Mouse (Mus musculus) myocyte (in vitro differentiated cells): ENCODE results near the gene Cog4. TPM values are rescaled to one million over a fixed set of nuclear protein-coding genes. Genes with fewer than 3 reads are reported as not detected.
A peak's percentile ranks its signal among the peaks of the same experiment; 100 is the strongest.

Source experiments
- H3K27me3 ChIP-seq: one replicate; pipeline ENCODE4 v1.6.1; 2011; ENCODE audit not compliant: control insufficient read depth, insufficient read depth, insufficient read length
- H3K36me3 ChIP-seq: one replicate; pipeline ENCODE4 v1.6.1; 2011; ENCODE audit not compliant: control insufficient read depth, insufficient read depth
- H3K4me2 ChIP-seq: one replicate; pipeline ENCODE4 v1.6.1; 2011; ENCODE audit warnings: low read depth, control low read depth
- H3K4me3 ChIP-seq: one replicate; pipeline ENCODE4 v1.5.1; 2011; ENCODE audit warnings: mild to moderate bottlenecking, control low read depth, moderate library complexity
- H3K79me2 ChIP-seq: one replicate; pipeline ENCODE4 v1.6.1; 2011; ENCODE audit not compliant: control insufficient read depth, insufficient read depth
- H3ac ChIP-seq: one replicate; pipeline ENCODE4 v1.6.1; 2011; ENCODE audit not compliant: control insufficient read depth, insufficient read length
- CEBPB ChIP-seq: IDR thresholded peaks from 2 replicates; pipeline ENCODE4 v1.6.1; 2011; ENCODE audit warnings: mild to moderate bottlenecking, moderate library complexity; ENCODE audit not compliant: poor library complexity, insufficient read depth, severe bottlenecking
- E2F4 ChIP-seq: IDR thresholded peaks from one replicate; pipeline ENCODE4 v1.6.1; 2011; ENCODE audit warnings: mild to moderate bottlenecking, control low read depth, moderate library complexity; ENCODE audit not compliant: insufficient read depth
- MAX ChIP-seq: IDR thresholded peaks from one replicate; pipeline ENCODE4 v1.6.1; 2011; ENCODE audit warnings: low read depth, mild to moderate bottlenecking, control low read depth
- MYOD1 ChIP-seq, 3 experiments: IDR thresholded peaks; one replicate each; pipeline ENCODE4 v1.6.1; 2011; ENCODE audit warnings: control low read depth in 2 of 3, low read depth in 2 of 3, mild to moderate bottlenecking in 2 of 3, moderate library complexity in 1 of 3; ENCODE audit not compliant: insufficient read length in 2 of 3, control insufficient read depth in 1 of 3
- MYOG ChIP-seq, 3 experiments: IDR thresholded peaks; one replicate each; pipeline ENCODE4 v1.6.1; 2011; ENCODE audit warnings: control low read depth in 2 of 3, low read depth in 2 of 3, mild to moderate bottlenecking in 2 of 3; ENCODE audit not compliant: insufficient read length in 2 of 3, control insufficient read depth in 1 of 3, insufficient read depth in 1 of 3
- POLR2A ChIP-seq: IDR thresholded peaks from one replicate; pipeline ENCODE4 v1.6.1; 2011; ENCODE audit warnings: low read depth, mild to moderate bottlenecking, control low read depth, moderate library complexity; ENCODE audit not compliant: insufficient read length
- POLR2AphosphoS2 ChIP-seq: IDR thresholded peaks from one replicate; pipeline ENCODE4 v1.6.1; 2011; ENCODE audit warnings: low read depth, control low read depth; ENCODE audit not compliant: insufficient read length
- REST ChIP-seq: IDR thresholded peaks from one replicate; pipeline ENCODE4 v1.6.1; 2011; ENCODE audit warnings: mild to moderate bottlenecking, control low read depth, moderate library complexity; ENCODE audit not compliant: insufficient read depth, insufficient read length
- SRF ChIP-seq: IDR thresholded peaks from one replicate; pipeline ENCODE4 v1.6.1; 2011; ENCODE audit warnings: low read depth; ENCODE audit not compliant: control insufficient read depth, insufficient read length
- TCF12 ChIP-seq: IDR thresholded peaks from one replicate; pipeline ENCODE4 v1.6.1; 2011; ENCODE audit warnings: mild to moderate bottlenecking, control low read depth; ENCODE audit not compliant: poor library complexity, insufficient read depth, severe bottlenecking
- TCF3 ChIP-seq: IDR thresholded peaks from one replicate; pipeline ENCODE4 v1.6.1; 2011; ENCODE audit warnings: low read depth, control low read depth; ENCODE audit not compliant: insufficient read length
- USF1 ChIP-seq: IDR thresholded peaks from one replicate; pipeline ENCODE4 v1.6.1; 2011; ENCODE audit warnings: low read depth, mild to moderate bottlenecking, control low read depth, moderate library complexity
- polyA plus RNA-seq: library from polyadenylated mRNA; unstranded; fragments of >200 nt; fragmentation: generic; extraction: Trizol; gene quantifications from one replicate; pipeline ENCODE4 v1.2.1, GENCODE M21; 2012; ENCODE audit warnings: missing spikeins

Gene Cog4
- polyA plus RNA-seq, 1 experiment = 71.6 TPM

DNA sequence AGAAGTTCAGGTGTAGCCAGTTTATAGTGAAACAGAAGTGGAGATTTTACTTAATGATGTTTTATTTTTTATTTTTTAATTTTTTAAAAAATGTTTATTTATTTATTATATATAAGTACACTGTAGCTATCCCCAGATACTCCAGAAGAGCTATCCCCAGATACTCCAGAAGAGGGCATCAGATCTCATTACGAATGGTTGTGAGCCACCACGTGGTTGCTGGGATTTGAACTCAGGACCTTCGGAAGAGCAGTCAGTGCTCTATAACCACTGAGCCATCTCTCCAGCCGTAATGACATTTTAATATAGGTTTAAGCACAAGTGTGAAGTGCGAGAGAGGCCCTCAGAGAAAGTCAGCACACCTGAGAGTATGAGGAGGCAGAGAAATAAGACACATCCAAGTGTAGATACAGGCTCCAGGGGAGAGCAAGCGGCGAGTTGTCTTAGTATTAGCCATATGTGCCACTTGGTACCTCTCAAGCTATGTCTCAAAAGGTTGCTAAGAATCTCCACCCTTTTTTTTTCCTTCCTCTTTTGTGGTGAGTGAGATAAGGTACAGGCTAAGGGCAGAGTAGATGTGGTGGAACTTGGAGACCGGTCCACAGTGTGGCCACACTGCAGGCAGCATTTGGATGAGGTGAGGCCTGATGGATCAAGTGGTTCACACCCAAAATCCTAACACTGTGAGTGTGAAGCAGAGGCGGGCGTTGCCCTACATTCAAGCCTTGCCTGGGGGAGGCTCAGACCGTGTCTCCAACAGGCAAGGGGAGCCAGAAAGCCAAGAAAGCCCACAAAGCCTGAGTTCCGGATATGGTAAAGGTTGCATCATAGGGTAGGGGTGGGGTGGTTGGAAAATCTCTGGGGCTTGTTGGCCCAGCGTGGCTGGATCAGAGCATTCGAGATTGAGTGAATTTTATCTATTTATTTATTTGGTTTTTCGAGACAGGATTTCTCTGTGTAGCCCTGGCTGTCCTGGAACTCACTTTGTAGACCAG lies 65.5 kb downstream of the Cog4 start:
- no peak overlapping the region for H3K4me3 ChIP-seq
- H3K79me2 ChIP-seq = no peaks in the 10 kb centered on the region
- no peak overlapping the region for H3K4me2 ChIP-seq
- TF ChIP-seq REST = no peak
- TF ChIP-seq USF1 = peak; percentile 19
- H3K36me3 ChIP-seq = no peaks in the 10 kb centered on the region
- no peaks in the 10 kb centered on the region for H3K27me3 ChIP-seq
- no peak overlapping the region for H3ac ChIP-seq

DNA sequence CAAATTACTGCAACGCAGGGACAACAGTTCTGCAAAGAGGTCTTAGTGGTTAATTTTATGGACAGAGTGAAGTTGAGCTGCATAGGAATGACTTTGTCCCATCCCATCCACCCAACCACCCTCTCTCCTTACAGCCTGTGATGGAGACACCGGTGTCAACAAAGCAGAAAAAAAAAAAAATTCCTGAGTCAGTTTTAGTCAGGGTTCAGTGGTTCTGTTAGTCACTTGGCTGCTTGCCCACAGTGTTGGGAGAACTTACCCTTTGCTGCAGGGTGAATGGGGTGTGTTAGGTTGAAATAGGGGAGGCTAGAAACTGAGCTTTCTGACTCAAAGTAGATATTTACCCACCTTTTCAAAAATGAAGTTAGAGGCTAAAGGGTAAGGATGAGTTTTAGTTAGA lies 71.0 kb downstream of the Cog4 start:
- H3K36me3 ChIP-seq = no peaks in the 10 kb centered on the region
- H3K27me3 ChIP-seq = no peaks in the 10 kb centered on the region
- H3ac ChIP-seq = no peak overlapping the region
- TF ChIP-seq TCF12 = no peak
- no peak for TF ChIP-seq MYOG (IDR thresholded peaks at IDR 0.05; ENCODE audit: control insufficient read depth in 1 of 3, insufficient read depth in 1 of 3, insufficient read length in 2 of 3, low read depth in 2 of 3)
- TF ChIP-seq TCF3 = no peak
- H3K4me2 ChIP-seq = peak overlapping the region; percentile 25
- no peak overlapping the region for H3K4me3 ChIP-seq
- peaks cover 15% of the 10 kb centered on the region for H3K79me2 ChIP-seq

DNA sequence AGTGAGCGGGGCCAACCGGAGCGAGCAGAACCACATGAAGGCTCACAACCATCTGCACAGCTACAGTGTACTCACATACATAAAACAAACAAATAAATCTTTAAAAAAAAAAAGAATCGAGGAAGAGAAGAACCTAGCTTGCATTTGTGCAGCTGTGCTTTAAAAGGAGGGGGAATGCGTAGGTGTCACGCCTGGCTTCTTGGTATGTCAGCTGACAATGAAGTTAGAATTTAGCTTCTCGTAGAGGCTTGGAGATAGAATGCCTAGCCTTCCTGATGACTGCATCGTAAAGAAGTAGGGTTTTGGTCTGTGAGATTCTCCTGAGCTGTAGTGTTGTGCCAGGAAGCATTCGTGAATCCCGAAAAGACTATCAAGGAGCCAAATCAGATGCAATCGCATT lies 71.6 kb downstream of the Cog4 start:
- Histone ChIP-seq H3K27me3 (no peaks in the 10 kb centered on the region), H3K36me3 (no peaks in the 10 kb centered on the region), H3K79me2 (peaks cover 21% of the 10 kb centered on the region), H3ac (no peak overlapping the region), H3K4me2 (no peak overlapping the region), H3K4me3 (no peak overlapping the region)
- TF ChIP-seq SRF = no peak
- no peak for TF ChIP-seq USF1
- TF ChIP-seq MAX = no peak
- TF ChIP-seq MYOG (IDR thresholded peaks at IDR 0.05; ENCODE audit: control insufficient read depth in 1 of 3, insufficient read depth in 1 of 3, insufficient read length in 2 of 3, low read depth in 2 of 3) = no peak
- TF ChIP-seq E2F4 = no peak
- no peak for TF ChIP-seq MYOD1 (IDR thresholded peaks at IDR 0.05; ENCODE audit: control insufficient read depth in 1 of 3, insufficient read length in 2 of 3, low read depth in 2 of 3)
- no peak for TF ChIP-seq TCF12
- no peak for TF ChIP-seq POLR2A
- TF ChIP-seq REST = no peak
- TF ChIP-seq CEBPB = no peak
- no peak for TF ChIP-seq POLR2AphosphoS2
- no peak for TF ChIP-seq TCF3

- peaks cover 25% of the 10 kb centered on the region for H3K79me2 ChIP-seq
- no peaks in the 10 kb centered on the region for H3K36me3 ChIP-seq
- H3K4me2 ChIP-seq = no peak overlapping the region
- no peak overlapping the region for H3ac ChIP-seq
- TF ChIP-seq MYOD1 (IDR thresholded peaks at IDR 0.05; ENCODE audit: control insufficient read depth in 1 of 3, insufficient read length in 2 of 3, low read depth in 2 of 3) = no peak
- no peak for TF ChIP-seq CEBPB
- no peak for TF ChIP-seq E2F4
- no peak for TF ChIP-seq MAX
- no peak overlapping the region for H3K4me3 ChIP-seq
- no peaks in the 10 kb centered on the region for H3K27me3 ChIP-seq
These were observed 72.1 kb downstream of the Cog4 start for GRCm38 (mm10) chr8:110918460-110918859.

DNA sequence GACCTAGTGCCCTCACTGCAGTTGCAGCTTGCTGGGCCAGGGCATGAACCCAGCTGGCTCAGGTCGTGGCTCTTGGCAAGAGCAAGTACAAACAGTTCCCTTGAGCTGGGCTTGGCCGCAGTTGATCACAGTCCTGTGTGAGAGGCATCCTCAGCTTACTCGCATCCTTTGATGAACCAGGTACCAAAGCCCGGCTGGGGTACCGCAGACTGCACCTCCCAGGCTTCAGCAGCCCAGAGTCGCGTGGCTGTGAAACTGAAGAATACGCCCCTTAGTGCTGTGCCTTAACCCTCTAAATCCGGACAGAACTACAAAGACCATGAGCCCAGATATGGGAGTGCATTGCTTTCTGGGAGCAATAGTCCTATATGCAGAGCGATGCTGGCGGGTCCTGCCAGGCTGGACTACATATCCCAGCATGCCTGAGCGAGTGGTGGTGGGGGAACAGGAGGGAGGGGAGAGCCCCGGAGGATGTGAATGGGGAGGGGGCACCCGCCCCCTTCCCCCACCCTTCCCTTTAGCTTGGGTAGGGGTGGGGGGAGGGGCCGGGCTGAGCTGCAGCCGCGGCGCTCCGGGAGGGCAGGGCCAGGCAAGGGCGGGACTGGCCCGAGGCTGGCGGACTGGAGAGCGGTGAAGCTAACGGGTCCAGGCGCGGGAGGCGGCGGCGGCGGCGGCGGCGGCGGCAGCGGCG lies 73.1 kb downstream of the Cog4 start, which contains the start of gene St3gal2:
St3gal2 (plus strand) TSS at position 582 of the 691 bp plus-strand sequence.
- H3K27me3 ChIP-seq = no peaks in the 10 kb centered on the region
- peak within 1 kb of the TSS; percentile 92 for H3K4me2 ChIP-seq
- no peaks in the 10 kb centered on the region for H3K36me3 ChIP-seq
- H3K79me2 ChIP-seq = peaks cover 36% of the 10 kb centered on the region
- H3K4me3 ChIP-seq = peak within 1 kb of the TSS; percentile 31
- no peak for TF ChIP-seq TCF3
- peak; percentile 1 for TF ChIP-seq E2F4
- TF ChIP-seq USF1 = no peak
- TF ChIP-seq MYOD1 (IDR thresholded peaks at IDR 0.05; ENCODE audit: control insufficient read depth in 1 of 3, insufficient read length in 2 of 3, low read depth in 2 of 3) = peak in 2 of 3 experiments; percentile 2 to 9
- TF ChIP-seq CEBPB = no peak
- peak; percentile 71 for TF ChIP-seq SRF
- TF ChIP-seq POLR2AphosphoS2 = peak; percentile 53
- TF ChIP-seq POLR2A = peak; percentile 65
- peak within 1 kb of the TSS; percentile 36 for H3ac ChIP-seq
